ENCODE assay signal across 8 mouse cellular contexts in the genomic region with DNA sequence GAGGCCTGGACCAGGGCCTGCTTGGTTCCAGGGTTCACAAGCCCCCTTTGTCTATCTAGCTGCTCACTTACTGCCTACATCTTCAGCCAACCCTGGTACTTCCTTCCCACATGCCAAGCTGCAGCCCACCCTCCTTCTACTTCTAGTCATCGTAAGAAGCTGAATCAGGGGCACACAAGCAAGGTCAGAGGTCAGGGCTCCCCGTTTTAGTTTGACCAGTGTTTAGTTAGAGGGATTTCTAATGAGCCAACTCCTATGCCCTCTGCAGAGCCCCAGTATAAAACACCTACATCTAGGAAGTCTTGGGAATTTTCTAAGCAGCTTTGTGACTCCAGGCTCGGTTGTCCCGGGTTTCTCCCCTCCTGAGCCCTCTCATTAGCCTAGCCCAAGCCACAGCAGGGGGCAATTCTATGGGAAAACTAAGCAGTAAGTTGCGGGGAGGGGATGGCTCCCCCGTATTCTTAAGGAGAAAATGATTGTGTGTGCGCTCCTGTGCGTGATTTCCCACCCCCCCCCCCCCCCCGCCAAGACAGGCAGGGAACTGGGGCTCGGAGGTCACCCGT. TPM values are rescaled to one million over a fixed set of nuclear protein-coding genes. Genes with fewer than 3 reads are reported as not detected.
DNase-seq lines count a peak whose midpoint lies in the region; ATAC-seq and TF ChIP-seq lines count a peak whose summit lies in the region.

No protein-coding gene starts in this region.

- no peak overlapping the region for H3K27ac ChIP-seq in thymus, adult 2 months (ENCODE audit: control insufficient read depth, insufficient read depth, low read length)
- H3K27ac ChIP-seq in limb, embryonic 12.5 days: peak overlapping the region; percentile 93
- peak overlapping the region; percentile 86 for H3K27ac ChIP-seq in stomach, embryonic 16.5 days (ENCODE audit: low read length)

- WGBS in thymus, adult 2 months: 17% methylated on average over 11 of the region's 11 CpGs
- WGBS in limb, embryonic 12.5 days: 1% methylated on average over 9 of the region's 11 CpGs
- WGBS in stomach, embryonic 16.5 days: 2% methylated on average over 11 of the region's 11 CpGs

- H3K36me3 ChIP-seq in erythroblast, embryonic 14.5 days (ENCODE audit: control insufficient read depth): peaks cover 15% of the 10 kb centered on the region
- H3K36me3 ChIP-seq in thymus, adult 2 months (ENCODE audit: control insufficient read depth, insufficient read depth, low read length): peaks cover 10% of the 10 kb centered on the region
- H3K36me3 ChIP-seq in limb, embryonic 12.5 days: peaks cover 22% of the 10 kb centered on the region
- peaks cover 11% of the 10 kb centered on the region for H3K36me3 ChIP-seq in stomach, embryonic 16.5 days (ENCODE audit: control insufficient read depth, insufficient read depth, low read length)

- H3K9ac ChIP-seq in limb, embryonic 12.5 days (replicated peaks): peak overlapping the region; percentile 37; the same call in 1 of the 2 replicates
- peak overlapping the region; percentile 65 for H3K9ac ChIP-seq in stomach, embryonic 16.5 days (ENCODE audit: low read length)

- TF ChIP-seq CTCF in thymus, adult 2 months (IDR thresholded peaks at IDR 0.05; ENCODE audit: borderline replicate concordance, control insufficient read depth, extremely low read depth, insufficient read depth, low read length, poor library complexity): no peak

- peak overlapping the region; percentile 76 for H3K4me3 ChIP-seq in erythroblast, embryonic 14.5 days (replicated peaks)
- peak overlapping the region; percentile 49 for H3K4me3 ChIP-seq in thymus, adult 2 months (ENCODE audit: control insufficient read depth, insufficient read depth, low read length)
- H3K4me3 ChIP-seq in limb, embryonic 12.5 days (replicated peaks): peak overlapping the region; percentile 36
- H3K4me3 ChIP-seq in stomach, embryonic 16.5 days (replicated peaks; ENCODE audit: low read length): peak overlapping the region; percentile 53

- peaks cover 46% of the 10 kb centered on the region for H3K27me3 ChIP-seq in erythroblast, embryonic 14.5 days (ENCODE audit: control insufficient read depth)
- no peaks in the 10 kb centered on the region for H3K27me3 ChIP-seq in thymus, adult 2 months (ENCODE audit: control insufficient read depth, insufficient read depth, low read length)
- peaks cover 29% of the 10 kb centered on the region for H3K27me3 ChIP-seq in limb, embryonic 12.5 days
- H3K27me3 ChIP-seq in stomach, embryonic 16.5 days (ENCODE audit: control insufficient read depth, insufficient read depth, low read length): no peaks in the 10 kb centered on the region

- H3K4me1 ChIP-seq in erythroblast, embryonic 14.5 days (ENCODE audit: control insufficient read depth): peaks cover 77% of the 10 kb centered on the region
- peaks cover 83% of the 10 kb centered on the region for H3K4me1 ChIP-seq in thymus, adult 2 months (replicated peaks; ENCODE audit: control insufficient read depth, insufficient read depth, low read length)
- H3K4me1 ChIP-seq in limb, embryonic 12.5 days (replicated peaks): peaks cover 76% of the 10 kb centered on the region
- H3K4me1 ChIP-seq in stomach, embryonic 16.5 days (ENCODE audit: control insufficient read depth, insufficient read depth, low read length): peaks cover 53% of the 10 kb centered on the region

- peak; percentile 18 for DNase-seq in thymus, adult 2 months
- no peak for DNase-seq in thymus, postnatal 14 days
- DNase-seq in right cerebral cortex, postnatal 10 days (ENCODE audit: low spot score in 2 of 2): no peak
- no peak for DNase-seq in adrenal gland, adult 2 months

- peak overlapping the region; percentile 61 for H3K4me2 ChIP-seq in limb, embryonic 12.5 days
- peak overlapping the region; percentile 71 for H3K4me2 ChIP-seq in stomach, embryonic 16.5 days (ENCODE audit: low read depth, low read length)

- H3K9me3 ChIP-seq in erythroblast, embryonic 14.5 days (ENCODE audit: control insufficient read depth, low read length): no peaks in the 10 kb centered on the region
- H3K9me3 ChIP-seq in limb, embryonic 12.5 days: no peaks in the 10 kb centered on the region
- no peaks in the 10 kb centered on the region for H3K9me3 ChIP-seq in stomach, embryonic 16.5 days (replicated peaks; ENCODE audit: control insufficient read depth, low read length)

- no peak for ATAC-seq in erythroblast, adult 5-6 weeks (replicated peaks; ENCODE audit: low FRiP score, poor library complexity, severe bottlenecking)
- ATAC-seq in limb, embryonic 12.5 days (ENCODE audit: insufficient number of reproducible peaks, insufficient read depth, low FRiP score, low TSS enrichment, low read depth): peak; percentile 5; the same call in 1 of the 2 replicates
- peak; percentile 0; the same call in 1 of the 2 replicates for ATAC-seq in stomach, embryonic 16.5 days (ENCODE audit: insufficient read depth, low FRiP score)

- no peak for TF ChIP-seq POLR2A in thymus, adult 2 months (IDR thresholded peaks at IDR 0.05; ENCODE audit: control insufficient read depth, extremely low read depth, insufficient read depth, low read length, poor library complexity)

RNA-seq across cellular contexts. Expression of a gene that starts 4.0 kb away (rescaled TPM):
- 0.09 and 0.10 TPM in 2 replicates for polyA plus RNA-seq in erythroblast, embryonic 14.5 days (2012)
- total RNA-seq in erythroblast, adult 5-6 weeks (2015; ENCODE audit: low replicate concordance): not detected in 2 replicates
- not detected in 2 replicates for total RNA-seq in erythroblast, adult 5-6 weeks (2017; ENCODE audit: low replicate concordance)
- polyA plus RNA-seq in thymus, adult 2 months (2012; rRNA removed): 100 and 115 TPM in 2 replicates
- 39.4 and 45.6 TPM in 2 replicates for polyA plus RNA-seq in limb, embryonic 12.5 days (2016; fragmentation: Nextera tagmentation; extraction: Ambion mirVana)
- polyA plus RNA-seq in stomach, embryonic 16.5 days (2015; fragmentation: Nextera tagmentation; extraction: Ambion mirVana): 20.6 and 23.6 TPM in 2 replicates
- 10 to 100 TPM; 50.4 to 51.0 TPM for total RNA-seq in adrenal gland, adult 2 months (2021)
- polyA plus RNA-seq in adrenal gland, adult 2 months (2012; rRNA removed): 417 and 691 TPM in 2 replicates

RNA-seq across cellular contexts. Expression of a gene that starts 11.0 kb away (rescaled TPM):
- polyA plus RNA-seq in erythroblast, embryonic 14.5 days (2012): 152 and 158 TPM in 2 replicates
- 68.5 and 77.8 TPM in 2 replicates for total RNA-seq in erythroblast, adult 5-6 weeks (2015; ENCODE audit: low replicate concordance)
- total RNA-seq in erythroblast, adult 5-6 weeks (2017; ENCODE audit: low replicate concordance): 31.4 and 81.9 TPM in 2 replicates
- 3,110 and 3,125 TPM in 2 replicates for polyA plus RNA-seq in thymus, adult 2 months (2012; rRNA removed)
- polyA plus RNA-seq in limb, embryonic 12.5 days (2016; fragmentation: Nextera tagmentation; extraction: Ambion mirVana): 453 and 478 TPM in 2 replicates
- polyA plus RNA-seq in stomach, embryonic 16.5 days (2015; fragmentation: Nextera tagmentation; extraction: Ambion mirVana): 325 and 351 TPM in 2 replicates
- total RNA-seq in adrenal gland, adult 2 months (2021): 1,000 to 10,000 TPM; 1,028 to 1,195 TPM
- 3,784 and 4,442 TPM in 2 replicates for polyA plus RNA-seq in adrenal gland, adult 2 months (2012; rRNA removed)

RNA-seq across cellular contexts. Expression of a gene that starts 25.3 kb away (rescaled TPM):
- polyA plus RNA-seq in erythroblast, embryonic 14.5 days (2012): 1.2 and 1.5 TPM in 2 replicates
- 1.9 and 2.1 TPM in 2 replicates for total RNA-seq in erythroblast, adult 5-6 weeks (2015; ENCODE audit: low replicate concordance)
- total RNA-seq in erythroblast, adult 5-6 weeks (2017; ENCODE audit: low replicate concordance): 5.9 and 10.9 TPM in 2 replicates
- 73.1 and 81.0 TPM in 2 replicates for polyA plus RNA-seq in thymus, adult 2 months (2012; rRNA removed)
- 82.9 and 86.1 TPM in 2 replicates for polyA plus RNA-seq in limb, embryonic 12.5 days (2016; fragmentation: Nextera tagmentation; extraction: Ambion mirVana)
- 101 and 105 TPM in 2 replicates for polyA plus RNA-seq in stomach, embryonic 16.5 days (2015; fragmentation: Nextera tagmentation; extraction: Ambion mirVana)
- 10 to 100 TPM; 76.6 to 86.0 TPM for total RNA-seq in adrenal gland, adult 2 months (2021)
- 122 and 124 TPM in 2 replicates for polyA plus RNA-seq in adrenal gland, adult 2 months (2012; rRNA removed)

RNA-seq across cellular contexts. Expression of a gene that starts 30.6 kb away (rescaled TPM):
- polyA plus RNA-seq in erythroblast, embryonic 14.5 days (2012): 0.27 and 0.28 TPM in 2 replicates
- 1.7 and 2.7 TPM in 2 replicates for total RNA-seq in erythroblast, adult 5-6 weeks (2015; ENCODE audit: low replicate concordance)
- not detected in 2 replicates for total RNA-seq in erythroblast, adult 5-6 weeks (2017; ENCODE audit: low replicate concordance)
- polyA plus RNA-seq in thymus, adult 2 months (2012; rRNA removed): 22.5 and 28.8 TPM in 2 replicates
- polyA plus RNA-seq in limb, embryonic 12.5 days (2016; fragmentation: Nextera tagmentation; extraction: Ambion mirVana): 15.2 TPM in 2 replicates
- polyA plus RNA-seq in stomach, embryonic 16.5 days (2015; fragmentation: Nextera tagmentation; extraction: Ambion mirVana): 26.0 and 31.2 TPM in 2 replicates
- total RNA-seq in adrenal gland, adult 2 months (2021): 10 to 100 TPM; 24.0 to 59.6 TPM
- 49.5 and 90.8 TPM in 2 replicates for polyA plus RNA-seq in adrenal gland, adult 2 months (2012; rRNA removed)

RNA-seq across cellular contexts. Expression of a gene that starts 35.8 kb away (rescaled TPM):
- polyA plus RNA-seq in erythroblast, embryonic 14.5 days (2012): 0.05 and 0.07 TPM in 2 replicates
- 2.9 and 6.0 TPM in 2 replicates for total RNA-seq in erythroblast, adult 5-6 weeks (2015; ENCODE audit: low replicate concordance)
- 2.0 and 8.8 TPM in 2 replicates for total RNA-seq in erythroblast, adult 5-6 weeks (2017; ENCODE audit: low replicate concordance)
- 2.8 and 3.3 TPM in 2 replicates for polyA plus RNA-seq in thymus, adult 2 months (2012; rRNA removed)
- 2.0 and 2.2 TPM in 2 replicates for polyA plus RNA-seq in limb, embryonic 12.5 days (2016; fragmentation: Nextera tagmentation; extraction: Ambion mirVana)
- polyA plus RNA-seq in stomach, embryonic 16.5 days (2015; fragmentation: Nextera tagmentation; extraction: Ambion mirVana): 0.46 and 0.61 TPM in 2 replicates
- total RNA-seq in adrenal gland, adult 2 months (2021): 1 to 10 TPM; 1.1 to 2.3 TPM
- polyA plus RNA-seq in adrenal gland, adult 2 months (2012; rRNA removed): 0.26 and 0.59 TPM in 2 replicates

Comparison
In these comparisons a context has a peak if more than half of its experiments do, and no peak if none do; other contexts are left out.
1. RNA of a gene that starts 4.0 kb away (polyA plus RNA-seq): 417 to 691 TPM in adrenal gland, adult 2 months, 100 to 115 TPM in thymus, adult 2 months, 39.4 to 45.6 TPM in limb, embryonic 12.5 days and 20.6 to 23.6 TPM in stomach, embryonic 16.5 days; 0.09 to 0.10 TPM in erythroblast, embryonic 14.5 days; every median in the first group is over 10 times any median in the second.
2. RNA of a gene that starts 25.3 kb away (polyA plus RNA-seq): 122 to 124 TPM in adrenal gland, adult 2 months, 101 to 105 TPM in stomach, embryonic 16.5 days, 82.9 to 86.1 TPM in limb, embryonic 12.5 days and 73.1 to 81.0 TPM in thymus, adult 2 months; 1.2 to 1.5 TPM in erythroblast, embryonic 14.5 days; every median in the first group is over 10 times any median in the second.
3. Peak in every context shown above with its lines, with median percentiles within 50 percentile points of each other: H3K4me3 ChIP-seq.